Mouse (Mus musculus) lung, postnatal 10 days (tissue): ENCODE data around the gene Fam20a.

ENCODE experiments used
- DNase-seq: peaks from one replicate; pipeline ENCODE4 v3.0.0; 2021

Fam20a gene

GRCm38 (mm10) chr11:109715311-109715781 lies 6.7 kb downstream of the Fam20a start:
- no peak for DNase-seq

- DNase-seq, result no peak
Observed at GRCm38 (mm10) chr11:109714341-109715247, 7.5 kb downstream of the Fam20a start.

GRCm38 (mm10) chr11:109709501-109709900 lies 12.6 kb downstream of the Fam20a start:
- DNase-seq, result no peak

GRCm38 (mm10) chr11:109708786-109709185 lies 13.3 kb downstream of the Fam20a start:
- DNase-seq, result no peak

DNA sequence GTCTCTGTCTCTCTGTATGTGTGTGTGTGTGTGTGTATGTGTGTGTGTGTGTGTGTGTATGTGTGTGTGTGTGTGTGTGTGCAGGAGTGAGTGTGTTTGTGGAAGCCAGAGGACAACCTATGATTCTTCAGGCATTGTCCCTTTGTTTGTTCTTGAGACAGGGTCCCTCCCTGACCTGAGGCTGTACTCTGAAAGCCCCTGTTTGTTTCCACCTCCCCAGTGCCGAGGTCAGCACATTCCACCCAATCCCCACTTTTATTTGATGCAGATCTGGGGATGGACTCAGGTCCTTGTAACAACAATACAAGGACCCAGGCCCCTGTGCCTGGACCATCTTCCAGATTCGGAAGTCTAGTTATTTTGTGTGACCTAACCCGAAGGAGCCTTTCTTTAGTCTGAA lies 14.6 kb downstream of the Fam20a start:
- DNase-seq, result no peak

DNA sequence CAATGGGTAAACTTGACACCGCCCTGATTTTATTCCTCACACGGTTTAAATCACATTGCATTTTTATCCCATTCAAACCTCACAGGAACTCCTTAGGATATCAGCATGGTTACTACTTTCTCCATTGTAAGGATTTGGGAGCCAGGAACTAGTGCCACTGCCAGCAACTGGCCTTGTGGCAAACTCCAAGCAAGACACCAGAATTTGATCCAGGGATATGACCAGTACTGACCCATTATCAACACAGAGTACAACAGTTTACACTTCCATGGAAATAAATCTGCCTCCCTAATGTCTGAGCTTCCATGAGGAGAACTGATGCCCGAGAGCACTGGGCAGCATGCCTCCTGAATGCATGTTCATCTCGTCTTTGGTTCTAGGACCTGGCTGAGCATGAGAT lies 15.5 kb downstream of the Fam20a start:
- DNase-seq, result no peak

DNA sequence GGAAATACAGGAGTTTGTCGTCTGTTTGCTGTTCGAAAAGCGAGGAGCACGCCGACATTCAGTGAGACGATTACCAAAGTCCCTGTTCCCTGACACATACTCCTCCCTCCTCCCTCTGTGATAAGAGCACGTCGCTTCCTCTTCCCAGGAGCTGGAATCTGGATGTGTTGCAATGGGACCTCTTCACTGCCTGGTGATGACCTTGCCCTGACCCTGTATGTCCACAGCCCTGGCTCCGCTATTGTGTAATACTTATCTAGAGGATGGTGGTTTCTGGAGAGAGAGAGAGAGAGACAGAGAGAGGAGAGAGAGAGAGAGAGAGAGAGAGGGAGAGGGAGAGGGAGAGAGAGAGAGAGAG lies 16.0 kb downstream of the Fam20a start:
- DNase-seq, result peak; percentile 32

DNA sequence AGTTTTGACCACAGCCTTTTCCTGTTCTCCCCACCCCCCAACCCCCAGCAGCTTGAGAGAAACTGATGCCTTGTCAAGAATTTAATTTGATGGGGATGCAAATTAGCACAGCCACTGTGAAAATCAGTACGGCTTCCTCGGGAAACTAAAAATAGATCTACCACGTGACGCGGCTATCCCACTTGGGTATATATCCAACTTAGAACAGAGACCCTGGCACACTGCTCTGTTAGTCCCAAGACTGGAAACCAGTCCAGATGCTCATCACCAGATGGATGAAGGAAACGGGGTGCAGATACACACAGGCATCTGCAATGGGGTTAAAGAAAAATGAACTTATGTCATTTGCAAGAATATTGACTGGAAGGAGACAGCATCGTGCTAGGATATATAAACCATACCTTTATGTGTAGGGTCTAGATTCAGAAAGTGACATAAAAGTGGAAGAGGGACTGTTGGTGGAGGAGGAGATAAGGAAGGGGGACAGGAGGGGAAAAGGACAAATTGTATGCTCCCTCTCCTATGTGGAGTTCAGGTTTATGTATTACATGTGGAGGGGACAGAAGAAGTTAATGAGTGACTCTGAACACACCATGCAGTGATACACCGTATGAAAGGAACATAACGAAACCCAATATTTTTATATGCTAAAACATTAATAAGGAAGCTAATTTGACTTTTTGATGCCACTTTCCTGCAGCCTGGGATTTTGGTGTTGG lies 16.6 kb downstream of the Fam20a start:
- no peak for DNase-seq

- no peak for DNase-seq
Observed at GRCm38 (mm10) chr11:109704311-109705205, 17.5 kb downstream of the Fam20a start.

DNA sequence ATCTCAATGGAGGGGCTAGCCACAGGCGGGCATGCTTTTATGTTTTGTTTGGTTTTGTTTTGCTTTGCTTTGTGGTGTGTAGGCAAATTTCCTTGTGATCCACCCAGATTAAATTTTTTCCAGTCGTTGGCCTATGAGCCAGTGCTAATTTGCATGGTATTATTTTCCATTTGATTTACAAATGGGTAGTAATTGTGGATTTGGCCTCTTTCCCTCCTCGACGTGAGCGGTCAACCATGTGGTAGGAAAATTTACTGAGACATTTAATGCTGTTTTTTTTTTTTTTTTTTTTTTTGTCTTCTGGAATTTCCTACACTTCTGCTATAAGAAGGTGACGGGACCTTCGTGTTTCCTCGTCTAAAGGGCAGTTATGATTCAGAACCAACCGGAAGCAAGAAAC lies 18.2 kb downstream of the Fam20a start:
- DNase-seq, result no peak

DNA sequence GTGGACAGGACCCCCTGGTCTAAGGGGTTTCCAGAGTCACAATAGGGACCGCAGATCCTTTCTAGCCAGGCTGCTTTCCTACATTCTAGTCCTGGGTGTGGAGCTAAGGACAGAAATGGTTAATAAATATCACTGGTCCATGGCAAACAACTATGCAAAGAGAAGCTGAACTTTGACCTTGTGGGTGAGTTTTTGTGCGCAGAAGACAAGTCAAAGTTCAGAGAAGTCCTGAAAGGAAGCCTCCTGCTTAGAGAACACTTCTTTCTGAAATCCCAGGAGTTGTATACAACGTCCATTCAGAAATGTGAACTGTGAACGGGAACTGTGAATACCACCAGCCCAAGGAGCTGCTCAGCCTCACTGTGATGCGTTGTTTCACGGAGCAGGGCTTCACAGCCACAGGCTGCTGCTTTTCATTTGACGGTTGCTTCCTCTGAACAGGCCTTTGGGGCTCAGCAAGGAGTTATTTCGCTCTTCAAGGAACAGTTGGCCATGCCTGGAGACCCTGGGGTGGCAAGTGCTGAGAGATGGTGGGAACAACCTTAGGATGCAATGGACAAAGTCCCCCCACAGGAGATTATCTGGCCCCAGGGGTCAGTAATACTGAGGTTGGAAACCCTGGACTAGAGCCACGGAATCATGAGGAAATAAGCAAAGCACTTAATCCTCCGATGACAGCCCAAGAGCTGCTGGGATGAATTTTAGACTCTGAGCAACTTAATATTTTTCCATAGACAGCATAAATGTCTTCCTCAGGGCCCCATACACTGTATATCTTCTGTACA lies 19.9 kb downstream of the Fam20a start:
- DNase-seq, result no peak

DNA sequence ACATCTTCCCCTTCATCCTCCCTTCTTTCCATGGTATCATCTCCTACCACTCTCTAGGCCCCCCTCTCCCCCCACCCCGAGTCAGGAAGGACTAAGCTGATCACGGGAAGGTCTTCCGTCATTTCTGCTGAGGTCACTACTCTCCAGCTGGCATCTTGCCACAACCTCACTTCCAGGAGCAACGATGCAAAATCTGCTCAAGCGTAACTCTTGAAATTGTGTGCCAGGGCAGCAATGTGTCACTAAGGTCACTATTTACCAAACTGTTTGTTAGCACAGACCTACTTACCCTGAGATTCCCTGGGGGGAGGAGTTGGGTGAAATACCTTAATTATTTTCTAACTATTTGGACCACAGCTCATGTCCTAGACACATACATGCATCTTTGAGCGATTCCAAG lies 21.3 kb downstream of the Fam20a start:
- peak; percentile 49 for DNase-seq

DNA sequence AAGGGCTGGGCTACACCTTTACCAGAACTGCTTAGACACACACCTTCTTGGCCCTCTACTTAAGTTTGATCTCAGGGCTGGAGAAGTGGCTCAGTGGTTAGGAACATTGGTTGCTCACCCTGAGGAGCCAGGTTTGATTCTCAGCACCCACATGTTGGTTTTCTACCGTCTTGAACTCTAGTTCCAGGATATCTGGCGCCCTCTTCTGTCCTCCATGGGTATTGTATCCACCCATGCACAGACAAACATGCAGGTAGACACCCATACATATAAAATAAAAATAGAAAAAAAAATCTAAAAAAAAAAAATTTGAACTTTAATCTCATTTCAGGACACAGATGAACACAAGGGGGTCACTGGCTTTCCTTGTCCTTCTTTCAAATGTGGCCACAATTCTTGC lies 22.3 kb downstream of the Fam20a start:
- DNase-seq, result no peak

GRCm38 (mm10) chr11:109698740-109699139 lies 23.3 kb downstream of the Fam20a start:
- no peak for DNase-seq

- no peak for DNase-seq
Observed at GRCm38 (mm10) chr11:109697089-109697643, 24.9 kb downstream of the Fam20a start.

DNA sequence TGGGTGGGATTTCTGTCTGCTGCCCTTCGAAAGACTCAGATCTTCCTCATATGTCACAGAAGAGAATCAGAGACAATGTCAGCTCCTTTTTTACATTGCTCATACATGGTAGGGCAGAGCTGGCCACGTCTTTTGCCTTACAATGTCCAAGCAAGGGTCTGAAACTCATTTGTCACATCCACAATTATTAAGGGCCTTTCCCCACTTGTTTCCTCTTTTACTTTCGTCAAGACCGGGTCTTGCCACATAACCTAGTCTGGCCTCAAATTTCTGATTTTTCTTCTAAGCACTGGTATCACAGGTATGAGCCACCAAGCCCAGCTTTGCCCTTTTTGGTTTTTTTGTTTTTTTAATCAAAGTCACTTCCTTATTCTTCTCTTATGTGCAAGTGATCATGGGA lies 25.6 kb downstream of the Fam20a start:
- no peak for DNase-seq

DNA sequence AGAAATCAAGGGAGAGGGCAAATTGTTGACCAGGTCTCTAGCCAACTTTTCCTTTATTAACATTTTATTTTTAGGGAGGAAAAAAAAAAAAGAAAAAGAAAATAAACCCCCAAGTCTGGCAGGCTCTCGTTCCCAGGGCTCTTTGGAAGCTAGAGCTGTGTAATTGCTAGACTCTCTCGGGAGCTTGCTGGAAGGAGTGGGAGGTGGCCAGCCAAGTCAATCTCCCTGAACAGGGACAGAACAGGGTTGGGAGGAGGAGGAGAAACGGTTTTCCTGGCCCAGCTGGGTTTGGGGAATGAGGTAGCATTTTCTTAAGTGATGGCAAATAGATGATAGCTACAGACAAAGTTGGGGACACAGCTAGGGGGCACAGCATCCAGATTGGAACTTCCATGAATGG lies 29.3 kb downstream of the Fam20a start:
- DNase-seq, result no peak

GRCm38 (mm10) chr11:109689539-109689938 lies 32.5 kb downstream of the Fam20a start:
- no peak for DNase-seq

DNA sequence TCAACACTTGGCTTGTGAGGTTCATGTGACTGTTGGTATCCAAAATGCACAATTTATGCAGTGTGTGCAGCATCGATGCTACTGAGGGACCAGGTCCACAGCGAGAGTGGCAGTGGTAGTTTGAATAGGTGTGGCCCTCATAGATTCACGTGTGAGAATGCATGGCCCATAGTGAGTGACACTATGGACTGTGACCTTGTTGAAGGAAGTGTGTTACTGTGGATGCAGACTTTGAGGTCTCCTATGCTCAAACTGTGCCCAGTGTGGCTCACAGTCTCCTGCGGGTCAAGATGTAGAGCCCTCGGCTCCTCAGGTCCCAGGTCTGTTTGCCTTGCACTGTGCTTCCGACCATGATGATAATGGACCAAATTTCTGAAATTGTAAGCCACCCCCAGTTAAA lies 39.9 kb downstream of the Fam20a start:
- no peak for DNase-seq

GRCm38 (mm10) chr11:109681556-109681955 lies 40.5 kb downstream of the Fam20a start:
- DNase-seq, result no peak

DNA sequence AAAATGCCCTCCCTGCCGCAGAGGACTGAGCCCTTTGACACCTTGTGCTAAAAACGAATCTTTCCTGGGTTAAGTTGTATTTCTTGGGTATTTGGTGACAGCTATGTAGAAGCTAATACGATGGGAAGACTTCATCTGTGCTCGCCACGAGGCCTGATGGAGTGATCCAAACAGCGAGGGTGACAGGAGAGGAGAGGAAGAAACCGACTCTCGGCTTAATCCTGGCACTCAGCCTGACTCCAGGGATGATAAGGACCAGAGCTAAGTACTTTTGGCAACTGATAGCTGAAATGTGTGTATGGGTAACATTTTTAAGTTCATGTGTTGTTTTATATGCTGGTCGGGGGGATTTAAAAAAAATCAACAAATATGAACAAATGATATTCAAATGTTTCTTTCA lies 41.1 kb downstream of the Fam20a start:
- no peak for DNase-seq

DNA sequence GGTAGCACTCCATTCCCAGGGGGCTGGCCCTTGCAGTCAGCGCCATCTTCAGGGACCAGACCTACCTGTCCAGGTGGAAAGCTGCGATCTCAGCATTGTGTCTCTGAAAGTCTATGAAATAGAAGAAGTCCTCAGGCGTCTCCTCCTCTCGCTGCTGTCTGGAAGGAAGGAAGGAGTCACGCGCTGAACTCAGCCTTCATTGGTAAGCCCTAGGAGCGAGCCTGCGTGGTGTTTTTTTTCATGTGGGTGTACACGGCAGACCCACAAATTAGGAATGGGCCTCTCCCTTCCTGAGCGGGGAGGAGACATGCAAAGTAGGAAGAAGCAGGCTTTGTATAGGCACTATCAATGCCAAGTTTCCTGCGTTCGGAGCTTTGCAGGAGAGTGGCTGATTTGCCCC lies 43.8 kb downstream of the Fam20a start:
- no peak for DNase-seq
